Mouse (Mus musculus): ENCODE results near the gene Klk15. TPM values are rescaled to one million over a fixed set of nuclear protein-coding genes. Genes with fewer than 3 reads are reported as not detected.
"Not testable (repeated sequence)": the region's sequence is repeated elsewhere in the genome, so short reads cannot be mapped to it uniquely, and the experiment has no call there.

Gene Klk15
- polyA plus RNA-seq, 1 experiment from 2014 or later = not detected

DNA sequence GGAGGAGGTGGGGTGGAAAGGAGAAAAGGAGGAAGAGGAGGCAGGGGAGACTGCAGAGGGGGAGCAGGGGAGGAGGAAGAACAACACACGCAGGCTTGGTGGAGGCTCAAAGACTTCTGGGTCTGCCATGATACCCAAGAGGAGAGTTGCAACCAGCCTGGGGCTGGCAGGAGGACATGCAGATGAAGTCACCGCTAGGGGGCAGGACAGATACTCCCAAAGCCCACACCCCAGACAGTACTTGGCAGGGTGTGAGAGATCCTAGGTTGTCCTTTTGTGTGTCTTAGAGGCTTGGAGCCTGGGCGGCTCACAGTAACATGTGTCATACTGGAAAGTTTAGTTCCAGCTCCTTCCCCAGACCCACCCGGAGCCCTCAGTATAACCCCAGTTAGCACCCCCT lies 5.0 kb upstream of the Klk15 start:
- WGBS = 42% methylated on average over 4 of the region's 4 CpGs
- Histone ChIP-seq H3K9me3 (no peaks in the 10 kb centered on the region), H3K4me3 (replicated peaks) (no peak overlapping the region), H3K4me1 (no peaks in the 10 kb centered on the region), H3K36me3 (no peaks in the 10 kb centered on the region), H3K27ac (no peak overlapping the region), H3K27me3 (replicated peaks) (no peaks in the 10 kb centered on the region), H3K4me2 (no peak overlapping the region), H3K9ac (no peak overlapping the region)
- peak; percentile 65; the same call in 1 of the 2 replicates for ATAC-seq (ENCODE audit: insufficient read depth, low FRiP score, low read depth)

DNA sequence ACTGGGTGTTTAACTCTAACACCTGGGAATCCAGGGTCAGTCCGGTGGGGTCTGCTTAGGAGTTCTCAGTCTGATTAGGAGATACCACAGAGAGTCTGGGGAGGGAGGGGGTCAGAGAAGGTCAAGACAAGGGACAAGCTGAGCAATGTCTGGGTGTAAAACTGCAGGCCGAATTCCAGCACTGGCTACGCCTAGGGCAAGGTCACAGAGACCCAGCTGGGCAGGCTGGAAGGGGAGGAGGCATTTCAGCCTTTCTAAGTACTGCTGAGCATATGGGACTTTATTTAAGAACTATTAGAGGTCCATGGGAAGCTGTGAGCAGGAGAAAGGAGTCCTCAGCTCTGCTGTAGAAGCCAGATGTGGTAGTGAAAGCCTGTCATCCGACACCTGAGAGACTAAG lies 1.2 kb upstream of the Klk15 start:
- Histone ChIP-seq H3K4me2 (no peak overlapping the region), H3K9me3 (no peaks in the 10 kb centered on the region), H3K27me3 (replicated peaks) (no peaks in the 10 kb centered on the region), H3K4me3 (replicated peaks) (no peak overlapping the region), H3K4me1 (no peaks in the 10 kb centered on the region), H3K27ac (no peak overlapping the region), H3K9ac (no peak overlapping the region), H3K36me3 (no peaks in the 10 kb centered on the region)
- ATAC-seq (ENCODE audit: insufficient read depth, low FRiP score, low read depth) = no peak
- WGBS = 42% methylated on average over 4 of the region's 4 CpGs

DNA sequence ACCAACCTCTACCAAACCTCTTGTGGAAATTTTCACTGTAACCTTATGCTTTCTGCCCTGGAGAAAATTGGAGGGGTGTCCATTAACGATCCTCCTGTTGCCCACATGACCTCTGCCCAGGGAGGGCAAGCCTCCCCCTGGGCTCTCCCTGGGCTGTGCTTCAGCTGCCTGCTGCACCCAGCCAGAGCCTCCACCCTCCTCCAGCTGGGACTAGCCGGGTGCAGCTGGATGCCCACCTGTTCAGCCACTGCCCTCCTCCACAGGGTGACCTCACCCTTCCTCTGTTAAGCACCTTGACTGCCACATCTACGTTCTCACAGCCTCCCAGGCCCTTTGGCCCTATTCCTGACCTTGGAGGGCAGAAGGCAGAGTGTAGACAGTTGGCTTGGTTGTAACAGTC lies 1.2 kb downstream of the Klk15 start:
- no peak for ATAC-seq (ENCODE audit: insufficient read depth, low FRiP score, low read depth)
- no peak overlapping the region for H3K4me3 ChIP-seq (replicated peaks)
- no peaks in the 10 kb centered on the region for H3K27me3 ChIP-seq (replicated peaks)
- no peaks in the 10 kb centered on the region for H3K36me3 ChIP-seq
- H3K9me3 ChIP-seq = no peaks in the 10 kb centered on the region
- no peak overlapping the region for H3K4me2 ChIP-seq
- H3K9ac ChIP-seq = no peak overlapping the region
- no peak overlapping the region for H3K27ac ChIP-seq
- no peaks in the 10 kb centered on the region for H3K4me1 ChIP-seq
- WGBS = 38% methylated on average over 3 of the region's 3 CpGs

DNA sequence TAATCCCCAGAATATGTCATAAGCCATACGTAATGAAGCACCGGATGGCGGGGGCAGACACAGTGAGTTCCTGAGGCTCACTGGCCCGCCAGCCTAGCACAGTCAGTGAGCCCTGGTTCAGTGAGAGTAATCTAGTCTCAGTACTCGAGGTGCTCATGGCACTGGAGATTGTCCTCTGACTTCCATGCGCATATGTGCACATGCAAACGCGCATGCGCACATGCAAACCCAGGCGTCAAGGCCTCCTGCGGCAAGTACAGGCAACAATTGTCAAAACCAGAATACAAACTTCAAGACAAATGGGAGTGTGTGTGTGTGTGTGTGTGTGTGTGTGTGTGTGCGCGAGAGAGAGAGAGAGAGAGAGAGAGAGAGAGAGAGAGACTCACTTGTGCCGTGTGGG lies 3.0 kb downstream of the Klk15 start:
- H3K27ac ChIP-seq = no peak overlapping the region
- H3K4me2 ChIP-seq = no peak overlapping the region
- H3K9me3 ChIP-seq = no peaks in the 10 kb centered on the region
- no peak for ATAC-seq (ENCODE audit: insufficient read depth, low FRiP score, low read depth)
- H3K27me3 ChIP-seq (replicated peaks) = no peaks in the 10 kb centered on the region
- no peak overlapping the region for H3K4me3 ChIP-seq (replicated peaks)
- no peak overlapping the region for H3K9ac ChIP-seq
- no peaks in the 10 kb centered on the region for H3K4me1 ChIP-seq
- WGBS = 81% methylated on average over 14 of the region's 14 CpGs
- no peaks in the 10 kb centered on the region for H3K36me3 ChIP-seq

DNA sequence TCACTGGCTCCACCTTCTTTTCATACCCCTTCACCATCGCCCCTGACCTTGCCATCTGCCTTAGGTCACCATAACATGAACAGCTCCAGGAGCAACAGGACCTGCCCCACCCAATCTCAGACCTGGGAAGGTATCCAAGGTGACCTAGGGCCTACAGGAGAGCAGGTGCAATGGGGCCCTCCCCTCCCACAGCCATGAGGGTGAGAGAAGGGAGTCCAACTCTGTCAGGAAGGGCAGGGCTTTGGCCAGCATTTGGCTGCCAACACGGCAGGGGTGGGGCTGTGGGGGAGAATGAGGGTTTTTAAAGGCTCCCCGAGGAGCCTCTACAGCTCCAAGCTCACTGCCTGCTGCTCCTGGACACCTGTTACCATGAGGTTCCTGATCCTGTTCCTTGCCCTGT lies 8.8 kb downstream of the Klk15 start:
- WGBS = 65% methylated on average over 3 of the region's 3 CpGs
- H3K4me1 ChIP-seq, H3K4me2 ChIP-seq: not testable (repeated sequence)

DNA sequence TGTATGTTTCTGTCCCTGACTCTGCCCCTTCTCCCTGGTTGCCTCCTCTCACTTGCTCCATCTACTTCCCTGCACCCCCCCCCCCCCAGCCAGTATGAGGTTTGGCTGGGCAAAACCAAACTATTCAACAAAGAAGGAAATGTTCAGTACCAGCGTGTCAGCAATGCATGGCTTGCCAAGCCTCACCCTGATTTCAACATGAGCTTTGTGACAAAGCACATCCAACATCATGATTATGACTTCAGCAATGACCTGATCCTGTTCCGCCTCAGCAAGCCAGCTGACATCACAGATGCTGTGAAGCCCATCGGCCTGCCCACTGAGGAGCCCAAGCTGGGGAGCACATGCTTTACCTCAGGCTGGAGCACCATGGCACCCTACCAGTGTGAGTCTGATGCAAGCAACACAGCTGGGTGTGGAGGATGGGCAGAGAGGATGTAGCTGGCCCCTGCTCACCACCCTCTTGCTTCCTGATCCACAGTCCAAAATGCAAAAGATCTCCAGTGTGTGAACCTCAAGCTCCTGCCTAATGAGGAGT lies 11.3 kb downstream of the Klk15 start:
- WGBS = 71% methylated on average over 3 of the region's 3 CpGs
- no peak overlapping the region for H3K9ac ChIP-seq
- no peak overlapping the region for H3K27ac ChIP-seq
- no peaks in the 10 kb centered on the region for H3K4me1 ChIP-seq
- no peaks in the 10 kb centered on the region for H3K9me3 ChIP-seq
- ATAC-seq (ENCODE audit: insufficient read depth, low FRiP score, low read depth) = no peak
- no peaks in the 10 kb centered on the region for H3K36me3 ChIP-seq
- no peak overlapping the region for H3K4me3 ChIP-seq (replicated peaks)
- no peak overlapping the region for H3K4me2 ChIP-seq
- no peaks in the 10 kb centered on the region for H3K27me3 ChIP-seq (replicated peaks)

More for the DNA sequence above, 8.8 kb downstream of the Klk15 start:
- not testable (repeated sequence) for H3K27ac ChIP-seq; H3K36me3 ChIP-seq; H3K27me3 ChIP-seq (replicated peaks); H3K9me3 ChIP-seq; H3K9ac ChIP-seq; H3K4me3 ChIP-seq (replicated peaks)
- ATAC-seq (ENCODE audit: insufficient read depth, low FRiP score, low read depth) = peak; percentile 22; the same call in 1 of the 2 replicates

DNA sequence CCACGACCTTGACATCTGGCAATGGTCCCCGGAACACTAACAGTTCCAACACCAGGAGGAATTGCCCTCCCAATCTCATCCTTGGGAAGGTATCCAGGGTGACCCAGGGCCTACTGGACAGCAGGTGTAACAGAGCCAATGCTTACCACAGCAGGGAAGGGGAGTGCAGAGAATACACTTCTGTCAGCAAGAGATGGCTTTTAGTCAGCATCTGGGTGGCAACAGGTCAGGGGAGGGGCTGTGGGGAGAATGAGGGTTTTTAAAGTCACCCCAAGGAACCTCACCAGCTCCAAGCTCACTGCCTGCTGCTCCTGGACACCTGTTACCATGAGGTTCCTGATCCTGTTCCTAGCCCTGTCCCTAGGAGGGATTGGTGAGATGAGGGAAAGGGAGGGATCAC lies 16.8 kb downstream of the Klk15 start, which contains the start of gene Klk1b8:
Gene Klk1b8, plus strand, starts transcription at position 301 of the 400 bp plus-strand sequence.
- no peak within 1 kb of the TSS for H3K27ac ChIP-seq
- H3K4me1 ChIP-seq = no peaks in the 10 kb centered on the region
- H3K4me3 ChIP-seq (replicated peaks) = no peak within 1 kb of the TSS
- H3K36me3 ChIP-seq = no peaks in the 10 kb centered on the region
- no peak within 1 kb of the TSS for H3K4me2 ChIP-seq
- ATAC-seq (ENCODE audit: insufficient read depth, low FRiP score, low read depth) = no peak
- 69% methylated on average over 2 of the region's 2 CpGs for WGBS
- H3K27me3 ChIP-seq (replicated peaks) = no peaks in the 10 kb centered on the region
- no peak within 1 kb of the TSS for H3K9ac ChIP-seq
- H3K9me3 ChIP-seq = no peaks in the 10 kb centered on the region

DNA sequence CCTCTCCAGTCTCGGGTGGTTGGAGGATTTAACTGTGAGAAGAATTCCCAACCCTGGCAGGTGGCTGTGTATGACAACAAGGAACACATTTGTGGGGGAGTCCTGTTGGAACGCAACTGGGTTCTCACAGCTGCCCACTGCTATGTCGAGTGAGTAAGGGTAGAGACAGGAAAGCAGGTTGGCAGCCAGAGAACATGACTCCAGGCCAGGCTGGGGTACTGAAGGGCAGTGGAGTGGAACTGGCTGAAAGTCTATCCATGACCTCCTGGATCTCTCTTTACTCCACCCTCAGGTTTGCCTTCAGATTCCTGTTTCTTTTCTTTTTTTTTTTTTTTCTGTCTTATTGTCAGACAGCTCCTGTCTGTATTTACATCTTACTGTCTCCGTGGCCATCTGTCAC lies 19.2 kb downstream of the Klk15 start:
- H3K36me3 ChIP-seq = no peaks in the 10 kb centered on the region
- H3K9ac ChIP-seq = no peak overlapping the region
- WGBS = 52% methylated on average over 4 of the region's 4 CpGs
- no peaks in the 10 kb centered on the region for H3K27me3 ChIP-seq (replicated peaks)
- no peak overlapping the region for H3K27ac ChIP-seq
- no peak overlapping the region for H3K4me3 ChIP-seq (replicated peaks)
- H3K4me2 ChIP-seq = no peak overlapping the region
- no peaks in the 10 kb centered on the region for H3K4me1 ChIP-seq
- no peaks in the 10 kb centered on the region for H3K9me3 ChIP-seq
- ATAC-seq (ENCODE audit: insufficient read depth, low FRiP score, low read depth) = no peak

DNA sequence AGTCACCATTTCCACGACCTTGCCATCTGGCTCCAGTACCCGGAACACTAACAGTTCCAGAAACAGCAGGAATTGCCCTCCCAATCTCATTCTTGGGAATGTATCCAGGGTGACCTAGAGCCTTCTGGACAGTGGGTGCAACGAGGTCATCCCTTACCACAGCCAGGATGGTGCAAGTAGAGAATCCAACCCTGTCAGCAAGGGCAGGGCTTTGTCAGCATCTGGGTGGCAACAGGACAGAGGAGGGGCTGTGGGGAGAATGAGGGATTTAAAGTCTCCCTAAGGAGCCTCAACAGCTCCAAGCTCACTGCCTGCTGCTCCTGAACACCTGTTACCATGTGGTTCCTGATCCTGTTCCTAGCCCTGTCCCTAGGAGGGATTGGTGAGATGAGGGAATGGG lies 32.9 kb downstream of the Klk15 start, which contains the start of gene Klk1b1:
Gene Klk1b1, plus strand, starts transcription at position 301 of the 400 bp plus-strand sequence.
- no peak within 1 kb of the TSS for H3K27ac ChIP-seq
- ATAC-seq (ENCODE audit: insufficient read depth, low FRiP score, low read depth) = no peak
- no peak within 1 kb of the TSS for H3K9ac ChIP-seq
- no peaks in the 10 kb centered on the region for H3K36me3 ChIP-seq
- no peak within 1 kb of the TSS for H3K4me2 ChIP-seq
- H3K9me3 ChIP-seq = no peaks in the 10 kb centered on the region
- 70% methylated on average over 3 of the region's 3 CpGs for WGBS
- no peaks in the 10 kb centered on the region for H3K27me3 ChIP-seq (replicated peaks)
- no peak within 1 kb of the TSS for H3K4me3 ChIP-seq (replicated peaks)
- no peaks in the 10 kb centered on the region for H3K4me1 ChIP-seq

DNA sequence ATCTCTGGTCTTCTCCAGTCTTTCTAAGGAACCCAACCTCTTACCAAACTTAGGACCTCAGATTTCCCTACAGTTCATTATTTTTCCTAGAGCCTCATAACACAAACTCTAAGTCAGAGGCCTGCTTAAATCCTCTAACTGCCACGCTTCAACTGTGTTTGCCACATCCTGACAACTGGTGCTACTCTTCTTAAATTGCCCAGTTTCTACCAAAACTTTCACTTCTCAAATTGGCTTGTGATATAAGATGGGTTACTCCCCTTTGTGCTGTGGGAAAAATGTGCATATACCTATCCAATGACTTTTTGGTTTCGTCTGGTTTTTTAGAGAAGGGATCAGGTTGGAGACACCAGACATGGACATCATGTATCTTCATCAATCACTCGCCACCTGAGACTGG lies 33.5 kb downstream of the Klk15 start:
- H3K9ac ChIP-seq = no peak overlapping the region
- H3K4me2 ChIP-seq = no peak overlapping the region
- H3K27me3 ChIP-seq (replicated peaks) = no peaks in the 10 kb centered on the region
- no peaks in the 10 kb centered on the region for H3K36me3 ChIP-seq
- ATAC-seq (ENCODE audit: insufficient read depth, low FRiP score, low read depth) = no peak
- no peaks in the 10 kb centered on the region for H3K9me3 ChIP-seq
- H3K4me3 ChIP-seq (replicated peaks) = no peak overlapping the region
- WGBS = 82% methylated on average over 3 of the region's 3 CpGs
- no peaks in the 10 kb centered on the region for H3K4me1 ChIP-seq
- H3K27ac ChIP-seq = no peak overlapping the region

DNA sequence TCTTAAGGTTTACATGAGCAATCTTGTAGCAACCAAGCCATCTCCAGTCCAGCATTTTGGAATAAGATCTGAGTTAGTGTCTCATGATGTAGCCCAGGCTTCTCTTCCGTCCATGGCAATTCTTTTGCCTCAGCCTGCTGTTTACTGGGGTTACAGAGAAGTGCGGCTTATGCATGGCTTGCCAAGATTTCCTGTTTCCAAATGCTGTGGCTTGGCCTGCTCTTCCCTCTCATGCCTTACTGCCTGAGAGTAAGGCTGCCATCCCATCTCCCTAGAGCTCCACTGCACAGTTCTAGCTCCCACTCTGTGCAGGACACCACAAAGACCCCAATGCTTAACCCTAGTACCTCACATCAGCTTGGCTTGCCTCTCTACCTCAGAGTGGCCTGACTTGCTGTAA lies 34.1 kb downstream of the Klk15 start:
- H3K9ac ChIP-seq = no peak overlapping the region
- H3K36me3 ChIP-seq = no peaks in the 10 kb centered on the region
- H3K27me3 ChIP-seq (replicated peaks) = no peaks in the 10 kb centered on the region
- ATAC-seq (ENCODE audit: insufficient read depth, low FRiP score, low read depth) = no peak
- H3K4me2 ChIP-seq = no peak overlapping the region
- H3K27ac ChIP-seq = no peak overlapping the region
- 76% methylated on average over 2 of the region's 2 CpGs for WGBS
- no peaks in the 10 kb centered on the region for H3K4me1 ChIP-seq
- H3K4me3 ChIP-seq (replicated peaks) = no peak overlapping the region
- H3K9me3 ChIP-seq = no peaks in the 10 kb centered on the region

DNA sequence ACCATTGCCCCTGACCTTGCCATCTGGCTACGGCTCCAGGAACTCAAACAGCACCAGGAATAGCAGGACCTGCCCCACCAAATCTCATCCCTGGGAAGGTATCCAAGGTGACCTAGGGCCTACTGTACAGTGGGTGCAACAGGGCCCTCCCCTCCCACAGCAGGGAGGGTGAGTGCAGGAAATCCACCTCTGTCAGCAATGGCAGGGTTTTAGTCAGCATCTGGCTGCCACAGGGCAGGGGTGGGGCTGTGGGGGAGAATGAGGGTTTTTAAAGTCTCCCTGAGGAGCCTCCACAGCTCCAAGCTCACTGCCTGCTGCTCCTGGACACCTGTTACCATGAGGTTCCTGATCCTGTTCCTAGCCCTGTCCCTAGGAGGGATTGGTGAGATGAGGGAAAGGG lies 42.2 kb downstream of the Klk15 start, which contains the start of gene Klk1b9:
Gene Klk1b9, plus strand, starts transcription at position 301 of the 400 bp plus-strand sequence.
- not testable (repeated sequence) for H3K4me3 ChIP-seq (replicated peaks); H3K9me3 ChIP-seq; H3K9ac ChIP-seq; H3K36me3 ChIP-seq; H3K4me1 ChIP-seq; H3K27ac ChIP-seq; H3K27me3 ChIP-seq (replicated peaks); ATAC-seq (ENCODE audit: insufficient read depth, low FRiP score, low read depth); H3K4me2 ChIP-seq
- WGBS = 77% methylated on average over 1 of the region's 1 CpGs

DNA sequence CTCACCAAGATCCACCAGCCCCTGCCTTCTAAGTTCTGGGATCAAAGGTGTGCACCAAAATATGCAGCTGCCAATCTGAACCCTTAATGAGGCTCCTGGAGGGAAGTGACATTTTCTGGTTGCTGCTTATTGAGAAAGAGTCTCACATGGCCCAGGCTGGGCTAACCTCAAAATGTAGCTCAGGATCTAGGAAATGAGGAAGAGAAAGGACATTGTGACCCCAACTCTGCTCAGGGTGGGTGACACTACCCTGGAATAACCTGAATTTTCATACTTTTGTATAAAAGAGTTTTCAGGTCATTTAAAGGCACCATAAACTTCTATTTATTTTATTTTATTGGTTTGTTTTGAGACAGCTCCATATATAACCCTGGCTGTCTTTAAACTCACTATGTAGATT lies 52.1 kb downstream of the Klk15 start:
- Histone ChIP-seq H3K36me3 (no peaks in the 10 kb centered on the region), H3K4me2 (no peak overlapping the region), H3K4me1 (no peaks in the 10 kb centered on the region), H3K9me3 (no peaks in the 10 kb centered on the region), H3K9ac (no peak overlapping the region), H3K4me3 (replicated peaks) (no peak overlapping the region), H3K27me3 (replicated peaks) (no peaks in the 10 kb centered on the region), H3K27ac (no peak overlapping the region)
- ATAC-seq (ENCODE audit: insufficient read depth, low FRiP score, low read depth) = no peak
